23 mouse cellular contexts compared by ENCODE assay signal in genomic region chr9:109960593-109960992, GRCm38 (mm10).
"Had no signal": no experiment of that assay in that cellular context is flagged by ENCODE, and none has a peak within 500 bp of the region (broad histone marks: within the 10 kb centered on the region; RNA-seq: fewer than 3 reads in every experiment).

No protein-coding gene starts in this region.

- DNase-seq: gastrocnemius, postnatal 14 days; gastrocnemius, postnatal 36 days; heart, postnatal 10 days; heart, postnatal 4 days; kidney, adult 11 months; kidney, adult 2 months; kidney, adult 9 months; kidney, postnatal 14 days; kidney, postnatal 36 days; layer of hippocampus, adult 9-11 months; layer of hippocampus, postnatal 36 days; left cerebral cortex, postnatal 4 days; liver, embryonic 13.5 days had no signal

- H3K9me3 ChIP-seq: heart, embryonic 10.5 days; heart, embryonic 12.5 days; hindbrain, embryonic 13.5 days; hindbrain, embryonic 15.5 days; kidney, embryonic 15.5 days; limb, embryonic 13.5 days; limb, embryonic 15.5 days; liver, embryonic 13.5 days had no signal

- H3K27ac ChIP-seq: heart, embryonic 10.5 days; hindbrain, embryonic 13.5 days; hindbrain, embryonic 15.5 days; hindbrain, postnatal 0 days; kidney, embryonic 15.5 days; kidney, postnatal 0 days; limb, embryonic 13.5 days; limb, embryonic 15.5 days; liver, embryonic 13.5 days had no signal

- H3K4me1 ChIP-seq: hindbrain, embryonic 13.5 days; hindbrain, embryonic 15.5 days; limb, embryonic 13.5 days; limb, embryonic 15.5 days had no signal

- H3K4me3 ChIP-seq: heart, embryonic 10.5 days; heart, embryonic 12.5 days; hindbrain, embryonic 13.5 days; hindbrain, embryonic 15.5 days; kidney, embryonic 15.5 days; limb, embryonic 13.5 days; limb, embryonic 15.5 days; liver, embryonic 13.5 days had no signal

- ATAC-seq: hindbrain, postnatal 0 days; intestine, embryonic 16.5 days had no signal

- H3K27me3 ChIP-seq: heart, embryonic 12.5 days; hindbrain, embryonic 13.5 days; hindbrain, embryonic 15.5 days; kidney, embryonic 15.5 days; limb, embryonic 13.5 days; limb, embryonic 15.5 days; liver, embryonic 13.5 days had no signal

- H3K36me3 ChIP-seq: heart, embryonic 10.5 days; heart, embryonic 12.5 days; hindbrain, embryonic 13.5 days; hindbrain, embryonic 15.5 days; kidney, embryonic 15.5 days; limb, embryonic 13.5 days; limb, embryonic 15.5 days; liver, embryonic 13.5 days had no signal
